19 mouse cellular contexts compared by ENCODE assay signal in genomic region chr2:93874606-93875005, GRCm38 (mm10). TPM values are rescaled to one million over a fixed set of nuclear protein-coding genes. Genes with fewer than 3 reads are reported as not detected.
DNase-seq lines count a peak whose midpoint lies in the region; ATAC-seq and TF ChIP-seq lines count a peak whose summit lies in the region.
"Had no signal": no experiment of that assay in that cellular context is flagged by ENCODE, and none has a peak within 500 bp of the region (broad histone marks: within the 10 kb centered on the region; RNA-seq: fewer than 3 reads in every experiment).

No protein-coding gene starts in this region.

- no peaks in the 10 kb centered on the region for H3K9me3 ChIP-seq in heart, embryonic 14.5 days (ENCODE audit: control insufficient read depth, low read length)
- H3K9me3 ChIP-seq in midbrain, embryonic 10.5 days (replicated peaks) = no peaks in the 10 kb centered on the region
- H3K9me3 ChIP-seq in midbrain, embryonic 15.5 days = no peaks in the 10 kb centered on the region
- H3K9me3 ChIP-seq: limb, embryonic 15.5 days had no signal

- H3K36me3 ChIP-seq in heart, embryonic 14.5 days (ENCODE audit: control insufficient read depth, insufficient read depth, low read length) = no peaks in the 10 kb centered on the region
- no peaks in the 10 kb centered on the region for H3K36me3 ChIP-seq in midbrain, embryonic 10.5 days
- no peaks in the 10 kb centered on the region for H3K36me3 ChIP-seq in midbrain, embryonic 15.5 days (replicated peaks)
- H3K36me3 ChIP-seq: limb, embryonic 15.5 days had no signal

- ATAC-seq in heart, embryonic 14.5 days (ENCODE audit: insufficient number of reproducible peaks, insufficient read depth, low FRiP score, low read depth) = 0 out of 2 replicates have a peak, but pooled peaks have one; percentile 6
- ATAC-seq in midbrain, embryonic 15.5 days (replicated peaks) = no peak
- ATAC-seq: CD4-positive, CD25-positive, alpha-beta regulatory T cell, adult 4 months; liver, postnatal 0 days; midbrain, embryonic 16.5 days had no signal

- TF ChIP-seq POLR2A in cerebellum, adult 2 months (IDR thresholded peaks at IDR 0.05; ENCODE audit: borderline replicate concordance, insufficient read depth, low read length) = no peak

- DNase-seq in cerebellum, postnatal 10 days = peak; percentile 75 to 86
- no peak for DNase-seq in cerebellum, adult 2 months
- no peak for DNase-seq in heart, postnatal 4 days
- no peak for DNase-seq in midbrain, embryonic 10.5 days (ENCODE audit: low spot score)
- no peak for DNase-seq in thymus, postnatal 10 days (ENCODE audit: low spot score in 2 of 2)
- DNase-seq in adrenal gland, postnatal 10 days = no peak
- DNase-seq: cerebellum, adult 18-20 months; kidney, adult 2 months; layer of hippocampus, adult 9-11 months; liver, postnatal 0 days; thymus, adult 2 months had no signal

- no peak overlapping the region for H3K27ac ChIP-seq in cerebellum, adult 2 months (ENCODE audit: insufficient read depth, low read length)
- no peak overlapping the region for H3K27ac ChIP-seq in heart, embryonic 14.5 days (replicated peaks in 1 of 2; ENCODE audit: control insufficient read depth in 1 of 2, insufficient read depth in 1 of 2, low read depth in 2 of 2, low read length in 2 of 2)
- peak overlapping the region; percentile 52; the same call in 1 of the 2 replicates for H3K27ac ChIP-seq in midbrain, embryonic 10.5 days (replicated peaks)
- no peak overlapping the region for H3K27ac ChIP-seq in midbrain, embryonic 15.5 days
- H3K27ac ChIP-seq: limb, embryonic 15.5 days had no signal

- no peak for TF ChIP-seq CTCF in cerebellum, adult 2 months (IDR thresholded peaks at IDR 0.05; ENCODE audit: borderline replicate concordance, insufficient read depth, low read depth, low read length)

- no peak overlapping the region for H3K4me3 ChIP-seq in cerebellum, adult 2 months (replicated peaks; ENCODE audit: insufficient read depth, low read depth, low read length)
- no peak overlapping the region for H3K4me3 ChIP-seq in heart, embryonic 14.5 days (ENCODE audit: control insufficient read depth in 1 of 2, insufficient read depth in 1 of 2, low read depth in 1 of 2, low read length in 2 of 2)
- no peak overlapping the region for H3K4me3 ChIP-seq in midbrain, embryonic 10.5 days
- no peak overlapping the region for H3K4me3 ChIP-seq in midbrain, embryonic 15.5 days
- H3K4me3 ChIP-seq: limb, embryonic 15.5 days had no signal

- 43% methylated on average over 3 of the region's 3 CpGs for WGBS in cerebellum, adult 2 months
- 85% methylated on average over 3 of the region's 3 CpGs for WGBS in heart, embryonic 14.5 days
- 89% methylated on average over 3 of the region's 3 CpGs for WGBS in midbrain, embryonic 10.5 days
- WGBS in midbrain, embryonic 15.5 days = 82% methylated on average over 3 of the region's 3 CpGs

- H3K9ac ChIP-seq in heart, embryonic 14.5 days (ENCODE audit: low read length) = no peak overlapping the region
- H3K9ac ChIP-seq in midbrain, embryonic 15.5 days = no peak overlapping the region
- H3K9ac ChIP-seq: limb, embryonic 15.5 days; liver, postnatal 0 days had no signal

- no peak overlapping the region for H3K4me2 ChIP-seq in heart, embryonic 14.5 days (ENCODE audit: low read length)
- no peak overlapping the region for H3K4me2 ChIP-seq in midbrain, embryonic 15.5 days
- H3K4me2 ChIP-seq: limb, embryonic 15.5 days had no signal

- no peaks in the 10 kb centered on the region for H3K4me1 ChIP-seq in cerebellum, adult 2 months (ENCODE audit: control insufficient read depth, insufficient read depth, low read length)
- peaks cover 10 to 12% of the 10 kb centered on the region in 2 experiments; a peak in 2 of 4 replicates for H3K4me1 ChIP-seq in heart, embryonic 14.5 days (ENCODE audit: control insufficient read depth in 2 of 2, insufficient read depth in 2 of 2, low read length in 2 of 2)
- peaks cover 19% of the 10 kb centered on the region for H3K4me1 ChIP-seq in midbrain, embryonic 10.5 days
- H3K4me1 ChIP-seq in midbrain, embryonic 15.5 days = peaks cover 4% of the 10 kb centered on the region
- H3K4me1 ChIP-seq: limb, embryonic 15.5 days had no signal

- H3K27me3 ChIP-seq in cerebellum, adult 2 months (ENCODE audit: control insufficient read depth, insufficient read depth, low read length) = no peaks in the 10 kb centered on the region
- no peaks in the 10 kb centered on the region for H3K27me3 ChIP-seq in heart, embryonic 14.5 days (ENCODE audit: control insufficient read depth, insufficient read depth, low read length)
- H3K27me3 ChIP-seq in midbrain, embryonic 10.5 days (ENCODE audit: low read depth, poor library complexity, severe bottlenecking) = no peaks in the 10 kb centered on the region
- no peaks in the 10 kb centered on the region for H3K27me3 ChIP-seq in midbrain, embryonic 15.5 days (replicated peaks)
- H3K27me3 ChIP-seq: limb, embryonic 15.5 days had no signal

RNA-seq across cellular contexts. Expression of gene Accsl, which starts 5.6 kb away (rescaled TPM):
- polyA plus RNA-seq in cerebellum, adult 2 months (2012; rRNA removed) = 0.72 and 1.1 TPM in 2 replicates
- not detected in 2 replicates for polyA plus RNA-seq in heart, embryonic 14.5 days (2014; fragmentation: Nextera tagmentation; extraction: Ambion mirVana)
- total RNA-seq in heart, postnatal 4 days (2021) = not detected
- not detected in 2 replicates for polyA plus RNA-seq in midbrain, embryonic 10.5 days (2016; fragmentation: Nextera tagmentation; extraction: Ambion mirVana)
- 0.17 and 0.32 TPM in 2 replicates for polyA plus RNA-seq in midbrain, embryonic 15.5 days (2015; fragmentation: Nextera tagmentation; extraction: Ambion mirVana)
- 1 to 10 TPM; 1.3 to 1.4 TPM for total RNA-seq in adrenal gland, postnatal 10 days (2021)
- total RNA-seq: megakaryocyte progenitor cell, adult 5-6 weeks; MEL had no signal
- polyA plus RNA-seq: CD4-positive, CD25-positive, alpha-beta regulatory T cell, adult 4 months; heart, embryonic 16.5 days; limb, embryonic 15.5 days had no signal

RNA-seq across cellular contexts. Expression of gene Accs, which starts 24.9 kb away (rescaled TPM):
- 10.6 and 12.8 TPM in 2 replicates for polyA plus RNA-seq in cerebellum, adult 2 months (2012; rRNA removed)
- polyA plus RNA-seq in heart, embryonic 14.5 days (2014; fragmentation: Nextera tagmentation; extraction: Ambion mirVana) = 8.5 and 8.8 TPM in 2 replicates
- total RNA-seq in heart, postnatal 4 days (2021) = 10 to 100 TPM; 10.2 to 10.6 TPM
- 7.2 and 9.3 TPM in 2 replicates for polyA plus RNA-seq in midbrain, embryonic 10.5 days (2016; fragmentation: Nextera tagmentation; extraction: Ambion mirVana)
- polyA plus RNA-seq in midbrain, embryonic 15.5 days (2015; fragmentation: Nextera tagmentation; extraction: Ambion mirVana) = 5.1 and 5.2 TPM in 2 replicates
- total RNA-seq in adrenal gland, postnatal 10 days (2021) = 10 to 100 TPM; 13.8 to 14.2 TPM

RNA-seq across cellular contexts. Expression of gene Ext2, which starts 52.2 kb away (rescaled TPM):
- 40.1 and 42.3 TPM in 2 replicates for polyA plus RNA-seq in cerebellum, adult 2 months (2012; rRNA removed)
- polyA plus RNA-seq in heart, embryonic 14.5 days (2014; fragmentation: Nextera tagmentation; extraction: Ambion mirVana) = 70.8 and 73.1 TPM in 2 replicates
- total RNA-seq in heart, postnatal 4 days (2021) = 10 to 100 TPM; 60.2 to 61.4 TPM
- 72.3 and 78.2 TPM in 2 replicates for polyA plus RNA-seq in midbrain, embryonic 10.5 days (2016; fragmentation: Nextera tagmentation; extraction: Ambion mirVana)
- 76.4 and 79.4 TPM in 2 replicates for polyA plus RNA-seq in midbrain, embryonic 15.5 days (2015; fragmentation: Nextera tagmentation; extraction: Ambion mirVana)
- total RNA-seq in adrenal gland, postnatal 10 days (2021) = 10 to 100 TPM; 79.1 to 80.4 TPM

Comparison
In these comparisons a context has a peak if more than half of its experiments do, and no peak if none do; other contexts are left out.
1. DNase-seq: peak in cerebellum, postnatal 10 days (2 of 2); none in cerebellum, adult 2 months (0 of 2), heart, postnatal 4 days (single experiment), midbrain, embryonic 10.5 days (single experiment), thymus, postnatal 10 days (0 of 2) and adrenal gland, postnatal 10 days (single experiment).